Mouse (Mus musculus): ENCODE results near the gene Etv6. TPM values are rescaled to one million over a fixed set of nuclear protein-coding genes. Genes with fewer than 3 reads are reported as not detected.

Etv6 gene
- polyA plus RNA-seq, 1 experiment, result 16.3 TPM

GRCm38 (mm10) chr6:134186286-134186903, 150.9 kb downstream of the Etv6 start:
- 38% methylated on average over 6 of the region's 6 CpGs for WGBS
- Histone ChIP-seq H3K36me3 (ENCODE audit: control insufficient read depth, insufficient read depth, low read length) (no peaks in the 10 kb centered on the region), H3K4me1 (ENCODE audit: control insufficient read depth, insufficient read depth, low read length) (peaks cover 28% of the 10 kb centered on the region), H3K27ac (ENCODE audit: insufficient read depth, low read depth, low read length) (peak overlapping the region; percentile 79), H3K27me3 (replicated peaks; ENCODE audit: control insufficient read depth, insufficient read depth, low read length) (no peaks in the 10 kb centered on the region), H3K4me3 (ENCODE audit: insufficient read depth, low read depth, low read length) (no peak overlapping the region)
- TF ChIP-seq CTCF (conservative IDR thresholded peaks at IDR 0.05; ENCODE audit: insufficient read depth, insufficient read length, low read depth, low read length) (no peak), POLR2A (IDR thresholded peaks at IDR 0.05; ENCODE audit: low read depth, low read length) (no peak)
- DNase-seq, result peak; percentile 79

- Histone ChIP-seq H3K4me3 (ENCODE audit: insufficient read depth, low read depth, low read length) (no peak overlapping the region), H3K27ac (ENCODE audit: insufficient read depth, low read depth, low read length) (no peak overlapping the region), H3K27me3 (replicated peaks; ENCODE audit: control insufficient read depth, insufficient read depth, low read length) (no peaks in the 10 kb centered on the region), H3K4me1 (ENCODE audit: control insufficient read depth, insufficient read depth, low read length) (peaks cover 26% of the 10 kb centered on the region), H3K36me3 (ENCODE audit: control insufficient read depth, insufficient read depth, low read length) (no peaks in the 10 kb centered on the region)
- peak; percentile 36 for DNase-seq
- WGBS, result 32% methylated on average over 3 of the region's 3 CpGs
- TF ChIP-seq CTCF (conservative IDR thresholded peaks at IDR 0.05; ENCODE audit: insufficient read depth, insufficient read length, low read depth, low read length), result no peak
- TF ChIP-seq POLR2A (IDR thresholded peaks at IDR 0.05; ENCODE audit: low read depth, low read length), result no peak
These were observed 153.2 kb downstream of the Etv6 start for GRCm38 (mm10) chr6:134188719-134189118.

GRCm38 (mm10) chr6:134189174-134189573, 153.7 kb downstream of the Etv6 start:
- H3K27ac ChIP-seq (ENCODE audit: insufficient read depth, low read depth, low read length), result peak overlapping the region; percentile 32; the same call in 1 of the 2 replicates
- TF ChIP-seq CTCF (conservative IDR thresholded peaks at IDR 0.05; ENCODE audit: insufficient read depth, insufficient read length, low read depth, low read length) (no peak), POLR2A (IDR thresholded peaks at IDR 0.05; ENCODE audit: low read depth, low read length) (no peak)
- 20% methylated on average over 5 of the region's 5 CpGs for WGBS

GRCm38 (mm10) chr6:134189575-134190132, 154.2 kb downstream of the Etv6 start:
- Histone ChIP-seq H3K27me3 (replicated peaks; ENCODE audit: control insufficient read depth, insufficient read depth, low read length) (no peaks in the 10 kb centered on the region), H3K4me3 (ENCODE audit: insufficient read depth, low read depth, low read length) (no peak overlapping the region), H3K4me1 (ENCODE audit: control insufficient read depth, insufficient read depth, low read length) (peaks cover 19% of the 10 kb centered on the region), H3K27ac (ENCODE audit: insufficient read depth, low read depth, low read length) (peak overlapping the region; percentile 32; the same call in 1 of the 2 replicates), H3K36me3 (ENCODE audit: control insufficient read depth, insufficient read depth, low read length) (no peaks in the 10 kb centered on the region)
- peak; percentile 61 for DNase-seq
- WGBS, result 55% methylated on average over 7 of the region's 7 CpGs
- no peak for TF ChIP-seq POLR2A (IDR thresholded peaks at IDR 0.05; ENCODE audit: low read depth, low read length)
- TF ChIP-seq CTCF (conservative IDR thresholded peaks at IDR 0.05; ENCODE audit: insufficient read depth, insufficient read length, low read depth, low read length), result no peak

More at GRCm38 (mm10) chr6:134189174-134189573, 153.7 kb downstream of the Etv6 start:
- Histone ChIP-seq H3K36me3 (ENCODE audit: control insufficient read depth, insufficient read depth, low read length) (no peaks in the 10 kb centered on the region), H3K4me3 (ENCODE audit: insufficient read depth, low read depth, low read length) (no peak overlapping the region), H3K4me1 (ENCODE audit: control insufficient read depth, insufficient read depth, low read length) (peaks cover 22% of the 10 kb centered on the region), H3K27me3 (replicated peaks; ENCODE audit: control insufficient read depth, insufficient read depth, low read length) (no peaks in the 10 kb centered on the region)
- DNase-seq, result no peak

GRCm38 (mm10) chr6:134190597-134191278, 155.2 kb downstream of the Etv6 start:
- 80% methylated on average over 7 of the region's 7 CpGs for WGBS
- H3K27ac ChIP-seq (ENCODE audit: insufficient read depth, low read depth, low read length), result no peak overlapping the region
- H3K4me1 ChIP-seq (ENCODE audit: control insufficient read depth, insufficient read depth, low read length), result peaks cover 19% of the 10 kb centered on the region

GRCm38 (mm10) chr6:134192710-134193109, 157.2 kb downstream of the Etv6 start:
- Histone ChIP-seq H3K4me3 (ENCODE audit: insufficient read depth, low read depth, low read length) (no peak overlapping the region), H3K36me3 (ENCODE audit: control insufficient read depth, insufficient read depth, low read length) (no peaks in the 10 kb centered on the region), H3K27ac (ENCODE audit: insufficient read depth, low read depth, low read length) (no peak overlapping the region), H3K27me3 (replicated peaks; ENCODE audit: control insufficient read depth, insufficient read depth, low read length) (no peaks in the 10 kb centered on the region), H3K4me1 (ENCODE audit: control insufficient read depth, insufficient read depth, low read length) (peaks cover 16% of the 10 kb centered on the region)
- no peak for DNase-seq
- TF ChIP-seq POLR2A (IDR thresholded peaks at IDR 0.05; ENCODE audit: low read depth, low read length) (no peak), CTCF (conservative IDR thresholded peaks at IDR 0.05; ENCODE audit: insufficient read depth, insufficient read length, low read depth, low read length) (no peak)

More at GRCm38 (mm10) chr6:134190597-134191278, 155.2 kb downstream of the Etv6 start:
- no peak overlapping the region for H3K4me3 ChIP-seq (ENCODE audit: insufficient read depth, low read depth, low read length)
- no peak for TF ChIP-seq CTCF (conservative IDR thresholded peaks at IDR 0.05; ENCODE audit: insufficient read depth, insufficient read length, low read depth, low read length)
- TF ChIP-seq POLR2A (IDR thresholded peaks at IDR 0.05; ENCODE audit: low read depth, low read length), result no peak
- no peaks in the 10 kb centered on the region for H3K36me3 ChIP-seq (ENCODE audit: control insufficient read depth, insufficient read depth, low read length)
- DNase-seq, result no peak
- H3K27me3 ChIP-seq (replicated peaks; ENCODE audit: control insufficient read depth, insufficient read depth, low read length), result no peaks in the 10 kb centered on the region

GRCm38 (mm10) chr6:134199895-134200294, 164.4 kb downstream of the Etv6 start:
- no peak for DNase-seq
- H3K4me1 ChIP-seq (ENCODE audit: control insufficient read depth, insufficient read depth, low read length), result 0 out of 2 replicates have a peak, but pooled peaks cover 4% of the 10 kb centered on the region
- no peaks in the 10 kb centered on the region for H3K36me3 ChIP-seq (ENCODE audit: control insufficient read depth, insufficient read depth, low read length)
- no peak for TF ChIP-seq POLR2A (IDR thresholded peaks at IDR 0.05; ENCODE audit: low read depth, low read length)
- TF ChIP-seq CTCF (conservative IDR thresholded peaks at IDR 0.05; ENCODE audit: insufficient read depth, insufficient read length, low read depth, low read length), result no peak
- H3K4me3 ChIP-seq (ENCODE audit: insufficient read depth, low read depth, low read length), result no peak overlapping the region
- no peaks in the 10 kb centered on the region for H3K27me3 ChIP-seq (replicated peaks; ENCODE audit: control insufficient read depth, insufficient read depth, low read length)
- 100% methylated on average over 1 of the region's 1 CpGs for WGBS
- H3K27ac ChIP-seq (ENCODE audit: insufficient read depth, low read depth, low read length), result peak overlapping the region; percentile 12; the same call in 1 of the 2 replicates

Measured in kidney, adult 2 months (tissue).